Mouse (Mus musculus) limb, embryonic 15.5 days (tissue): ENCODE measurements around the gene Map3k4. TPM values are rescaled to one million over a fixed set of nuclear protein-coding genes. Genes with fewer than 3 reads are reported as not detected.

Source experiments
- ATAC-seq: fragments of 200-750 bp; cut with Nextera tagmentation; 2 replicates; pipeline ENCODE4 v1.8.0; 2017; ENCODE audit warnings: low read depth, moderate TSS enrichment; ENCODE audit not compliant: insufficient number of reproducible peaks, low FRiP score, low TSS enrichment
- H3K27ac ChIP-seq: fragments of 300-500 bp; sonication (generic); 2 replicates; pipeline ENCODE4 v1.5.1; 2015; ENCODE audit warnings: moderate library complexity, mild to moderate bottlenecking, inconsistent platforms
- H3K27me3 ChIP-seq: fragments of 300-500 bp; sonication (generic); 2 replicates; pipeline ENCODE4 v1.6.1; 2015; ENCODE audit warnings: inconsistent platforms
- H3K36me3 ChIP-seq: fragments of 300-500 bp; sonication (generic); 2 replicates; pipeline ENCODE4 v1.6.1; 2015; ENCODE audit warnings: inconsistent platforms
- H3K4me1 ChIP-seq: fragments of 300-500 bp; sonication (generic); 2 replicates; pipeline ENCODE4 v1.6.1; 2015; ENCODE audit warnings: inconsistent platforms
- H3K4me2 ChIP-seq: fragments of 300-500 bp; sonication (generic); 2 replicates; pipeline ENCODE4 v1.6.1; 2015; ENCODE audit warnings: mild to moderate bottlenecking, inconsistent platforms
- H3K4me3 ChIP-seq: fragments of 300-500 bp; sonication (generic); 2 replicates; pipeline ENCODE4 v1.5.1; 2015; ENCODE audit warnings: mild to moderate bottlenecking, inconsistent platforms
- H3K9ac ChIP-seq: fragments of 300-500 bp; sonication (generic); 2 replicates; pipeline ENCODE4 v1.6.1; 2015; ENCODE audit warnings: inconsistent platforms
- H3K9me3 ChIP-seq: fragments of 300-500 bp; sonication (generic); 2 replicates; pipeline ENCODE4 v1.6.1; 2016; ENCODE audit warnings: inconsistent platforms
- WGBS: fragments of 180-500 bp; shearing (Covaris S2); methylation state at CpG from one replicate; pipeline ENCODE4 v1.1.7; 2015; 5-methylcytosine and 5-hydroxymethylcytosine counted together
- polyA plus RNA-seq: library from polyadenylated mRNA; unstranded; fragments of >200 nt; fragmentation: Nextera tagmentation; extraction: Ambion mirVana; gene quantifications from 2 replicates; pipeline ENCODE4 v1.2.1, GENCODE M21; 2015

Map3k4 gene
- polyA plus RNA-seq, 1 experiment from 2014 or later: 38.8 TPM

GRCm38 (mm10) chr17:12335115-12335514, 16.5 kb upstream of the Map3k4 start:
- no peaks in the 10 kb centered on the region for H3K9me3 ChIP-seq
- H3K4me3 ChIP-seq: no peak overlapping the region
- no peak overlapping the region for H3K27ac ChIP-seq
- H3K4me1 ChIP-seq: no peaks in the 10 kb centered on the region
- no peak for ATAC-seq
- no peak overlapping the region for H3K4me2 ChIP-seq
- no peaks in the 10 kb centered on the region for H3K36me3 ChIP-seq
- WGBS: 63% methylated on average over 6 of the region's 6 CpGs
- H3K27me3 ChIP-seq: no peaks in the 10 kb centered on the region
- no peak overlapping the region for H3K9ac ChIP-seq

GRCm38 (mm10) chr17:12327847-12328518, 9.4 kb upstream of the Map3k4 start:
- Histone ChIP-seq H3K4me1 (peaks cover 10% of the 10 kb centered on the region), H3K27ac (no peak overlapping the region), H3K4me2 (peak overlapping the region; percentile 29), H3K27me3 (no peaks in the 10 kb centered on the region), H3K9me3 (no peaks in the 10 kb centered on the region), H3K36me3 (no peaks in the 10 kb centered on the region), H3K9ac (0 out of 2 replicates have a peak overlapping the region, but pooled peaks have one; percentile 2), H3K4me3 (no peak overlapping the region)
- 18% methylated on average over 14 of the region's 14 CpGs for WGBS
- no peak for ATAC-seq

GRCm38 (mm10) chr17:12319786-12320185, 1.2 kb upstream of the Map3k4 start:
- H3K4me3 ChIP-seq: no peak overlapping the region
- 86% methylated on average over 7 of the region's 7 CpGs for WGBS
- no peak overlapping the region for H3K27ac ChIP-seq
- H3K9me3 ChIP-seq: no peaks in the 10 kb centered on the region
- H3K9ac ChIP-seq: no peak overlapping the region
- no peaks in the 10 kb centered on the region for H3K27me3 ChIP-seq
- ATAC-seq: no peak
- peaks cover 14% of the 10 kb centered on the region for H3K4me1 ChIP-seq
- no peak overlapping the region for H3K4me2 ChIP-seq
- no peaks in the 10 kb centered on the region for H3K36me3 ChIP-seq

GRCm38 (mm10) chr17:12317954-12318651, 493 bp downstream of the Map3k4 start:
- Histone ChIP-seq H3K36me3 (no peaks in the 10 kb centered on the region), H3K27ac (peak overlapping the region; percentile 96), H3K4me1 (peaks cover 20% of the 10 kb centered on the region), H3K4me3 (peak overlapping the region; percentile 99), H3K4me2 (peak overlapping the region; percentile 58), H3K9ac (peak overlapping the region; percentile 95), H3K9me3 (no peaks in the 10 kb centered on the region), H3K27me3 (no peaks in the 10 kb centered on the region)
- peak; percentile 76 for ATAC-seq
- under 1% methylated on average over 47 of the region's 59 CpGs for WGBS

GRCm38 (mm10) chr17:12317607-12317953, 1.0 kb downstream of the Map3k4 start:
- Histone ChIP-seq H3K4me3 (peak overlapping the region; percentile 99), H3K27ac (peak overlapping the region; percentile 96), H3K9me3 (no peaks in the 10 kb centered on the region), H3K36me3 (no peaks in the 10 kb centered on the region), H3K27me3 (no peaks in the 10 kb centered on the region), H3K9ac (peak overlapping the region; percentile 95), H3K4me1 (peaks cover 20% of the 10 kb centered on the region), H3K4me2 (peak overlapping the region; percentile 58)
- 6% methylated on average over 7 of the region's 7 CpGs for WGBS
- no peak for ATAC-seq

- H3K27ac ChIP-seq: no peak overlapping the region
- H3K4me2 ChIP-seq: no peak overlapping the region
- H3K4me3 ChIP-seq: no peak overlapping the region
- no peaks in the 10 kb centered on the region for H3K9me3 ChIP-seq
- H3K36me3 ChIP-seq: no peaks in the 10 kb centered on the region
- peaks cover 20% of the 10 kb centered on the region for H3K4me1 ChIP-seq
- ATAC-seq: no peak
- 74% methylated on average over 13 of the region's 13 CpGs for WGBS
- H3K9ac ChIP-seq: no peak overlapping the region
- no peaks in the 10 kb centered on the region for H3K27me3 ChIP-seq
These were observed 2.3 kb downstream of the Map3k4 start for GRCm38 (mm10) chr17:12316251-12316650.

- 89% methylated on average over 6 of the region's 6 CpGs for WGBS
- no peak for ATAC-seq
- H3K4me2 ChIP-seq: no peak overlapping the region
These were observed 6.3 kb downstream of the Map3k4 start for GRCm38 (mm10) chr17:12312248-12312647.

GRCm38 (mm10) chr17:12309493-12309892, 9.1 kb downstream of the Map3k4 start:
- H3K27me3 ChIP-seq: no peaks in the 10 kb centered on the region
- H3K4me1 ChIP-seq: peaks cover 9% of the 10 kb centered on the region
- 83% methylated on average over 9 of the region's 9 CpGs for WGBS
- no peak overlapping the region for H3K4me3 ChIP-seq
- no peak overlapping the region for H3K9ac ChIP-seq
- H3K27ac ChIP-seq: no peak overlapping the region
- ATAC-seq: no peak
- no peak overlapping the region for H3K4me2 ChIP-seq
- H3K9me3 ChIP-seq: no peaks in the 10 kb centered on the region
- H3K36me3 ChIP-seq: no peaks in the 10 kb centered on the region

More at GRCm38 (mm10) chr17:12312248-12312647, 6.3 kb downstream of the Map3k4 start:
- Histone ChIP-seq H3K27me3 (no peaks in the 10 kb centered on the region), H3K9me3 (no peaks in the 10 kb centered on the region), H3K9ac (no peak overlapping the region), H3K27ac (no peak overlapping the region), H3K36me3 (no peaks in the 10 kb centered on the region), H3K4me1 (peaks cover 14% of the 10 kb centered on the region), H3K4me3 (no peak overlapping the region)

- ATAC-seq: no peak
- WGBS: 74% methylated on average over 8 of the region's 8 CpGs
- Histone ChIP-seq H3K9me3 (no peaks in the 10 kb centered on the region), H3K36me3 (no peaks in the 10 kb centered on the region), H3K4me2 (no peak overlapping the region), H3K4me1 (peaks cover 5% of the 10 kb centered on the region), H3K27me3 (no peaks in the 10 kb centered on the region), H3K9ac (no peak overlapping the region), H3K27ac (no peak overlapping the region), H3K4me3 (no peak overlapping the region)
These were observed 9.5 kb downstream of the Map3k4 start for GRCm38 (mm10) chr17:12309059-12309458.

- peaks cover 3% of the 10 kb centered on the region; the same call in 1 of the 2 replicates for H3K4me1 ChIP-seq
- H3K4me2 ChIP-seq: no peak overlapping the region
- 71% methylated on average over 20 of the region's 20 CpGs for whole genome bisulfite sequencing
- no peaks in the 10 kb centered on the region for H3K36me3 ChIP-seq
- no peak overlapping the region for H3K9ac ChIP-seq
- H3K4me3 ChIP-seq: no peak overlapping the region
- no peaks in the 10 kb centered on the region for H3K27me3 ChIP-seq
- ATAC-seq: no peak
- H3K27ac ChIP-seq: no peak overlapping the region
- H3K9me3 ChIP-seq: no peaks in the 10 kb centered on the region
These were observed 11.1 kb downstream of the Map3k4 start for GRCm38 (mm10) chr17:12307251-12308135.

GRCm38 (mm10) chr17:12304658-12305057, 13.9 kb downstream of the Map3k4 start:
- H3K27ac ChIP-seq: no peak overlapping the region
- no peaks in the 10 kb centered on the region for H3K9me3 ChIP-seq
- H3K4me1 ChIP-seq: peaks cover 8% of the 10 kb centered on the region
- no peaks in the 10 kb centered on the region for H3K27me3 ChIP-seq
- no peak for ATAC-seq
- H3K9ac ChIP-seq: no peak overlapping the region
- no peaks in the 10 kb centered on the region for H3K36me3 ChIP-seq
- H3K4me2 ChIP-seq: no peak overlapping the region
- 79% methylated on average over 6 of the region's 6 CpGs for WGBS
- H3K4me3 ChIP-seq: no peak overlapping the region
